Mouse (Mus musculus) neutrophil, adult 65 days (primary cell): ENCODE measurements around the gene Krt6b. TPM values are rescaled to one million over a fixed set of nuclear protein-coding genes. Genes with fewer than 3 reads are reported as not detected.

Experiments used
- total RNA-seq: library from RNA; stranded (reverse); gene quantifications from 2 replicates; pipeline ENCODE4 v1.2.4, GENCODE M21; 2023

The Krt6b gene
- total RNA-seq, result not detected in 2 replicates

DNA sequence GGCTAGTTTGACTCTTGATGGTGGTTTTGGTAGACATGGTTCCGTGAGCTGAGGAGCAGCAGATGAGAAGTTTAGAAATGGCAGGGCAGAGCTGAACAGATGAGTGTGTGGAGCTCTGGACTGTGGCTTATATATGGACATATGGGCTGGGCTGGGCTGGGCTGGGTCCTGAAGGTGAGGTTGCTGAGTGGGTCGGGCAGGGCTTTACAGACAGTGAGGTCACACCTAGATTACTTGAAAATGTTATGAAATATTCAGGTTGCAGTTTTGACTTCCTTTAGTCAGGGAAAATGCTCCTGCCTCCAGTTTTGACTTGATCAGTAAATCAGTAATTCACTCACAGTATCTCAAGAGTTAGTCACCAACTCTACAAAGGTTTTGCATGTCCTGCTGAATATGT, at the start of gene Krt6b:
Krt6b (minus strand) TSS at position 101 of the 400 bp plus-strand sequence.

DNA sequence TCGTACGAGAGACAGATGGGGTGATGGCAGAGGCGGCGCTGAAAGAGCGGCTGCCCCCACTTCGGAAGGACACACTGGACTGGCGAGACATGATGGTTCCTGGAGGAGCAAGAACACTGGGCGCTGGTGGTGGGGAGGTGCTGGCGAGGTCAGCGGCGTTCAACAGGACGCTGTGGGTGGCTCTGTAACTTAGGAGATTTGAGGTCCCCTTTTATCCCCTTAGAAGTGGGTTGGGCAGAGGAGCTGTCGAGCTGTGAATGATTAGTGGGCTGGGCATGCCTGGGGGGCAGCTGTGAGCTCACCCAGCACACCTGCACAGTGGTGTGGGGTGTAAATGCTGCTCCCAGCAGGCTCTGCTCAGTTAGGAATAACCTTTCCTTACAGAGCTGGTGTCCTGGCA, 32.6 kb upstream of the Krt6b start, which contains the start of gene Krt5:
Krt5 (minus strand) TSS at position 179 of the 400 bp plus-strand sequence.

DNA sequence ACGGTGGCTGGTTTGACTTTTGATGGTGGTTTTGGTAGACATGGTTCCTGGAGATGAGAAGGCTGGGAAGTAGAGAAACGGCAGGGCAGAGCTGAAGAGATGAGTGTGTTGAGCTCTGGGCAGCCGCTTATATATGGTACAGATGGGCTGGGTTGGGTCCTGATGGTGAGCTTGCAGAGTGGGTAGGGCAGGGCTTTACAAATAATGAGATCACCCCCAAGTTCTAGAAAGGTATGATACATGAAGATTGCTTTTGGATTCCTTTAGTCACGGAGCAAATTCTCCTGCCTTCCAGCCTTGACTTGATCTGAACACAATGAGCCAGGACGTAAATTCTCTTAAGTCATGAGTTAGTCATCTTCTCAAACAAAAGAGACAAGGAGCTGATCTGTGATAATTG, 14.1 kb upstream of the Krt6b start, which contains the start of gene Krt6a:
Krt6a (minus strand) TSS at position 101 of the 400 bp plus-strand sequence.

DNA sequence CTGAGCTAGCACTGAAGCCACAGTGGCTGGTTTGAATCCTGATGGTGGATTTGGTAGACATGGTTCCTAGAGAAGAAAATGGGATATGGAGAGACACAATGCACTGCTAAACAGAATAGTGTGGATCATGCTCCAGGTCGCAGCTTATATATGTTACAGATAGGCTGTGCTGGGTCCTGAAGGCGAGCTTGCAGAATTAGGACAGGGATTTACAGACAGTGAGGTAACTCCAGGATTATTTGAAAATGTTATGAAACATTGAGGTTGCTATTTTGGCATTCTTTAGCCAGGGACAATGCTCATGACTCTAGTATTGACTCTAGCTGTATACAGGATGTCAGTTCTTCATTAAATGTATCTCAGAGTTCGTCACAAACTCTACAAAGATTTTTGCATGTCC, 32.8 kb downstream of the Krt6b start, which contains the start of gene Gm5478:
Gm5478 (minus strand) TSS at position 101 of the 400 bp plus-strand sequence.

DNA sequence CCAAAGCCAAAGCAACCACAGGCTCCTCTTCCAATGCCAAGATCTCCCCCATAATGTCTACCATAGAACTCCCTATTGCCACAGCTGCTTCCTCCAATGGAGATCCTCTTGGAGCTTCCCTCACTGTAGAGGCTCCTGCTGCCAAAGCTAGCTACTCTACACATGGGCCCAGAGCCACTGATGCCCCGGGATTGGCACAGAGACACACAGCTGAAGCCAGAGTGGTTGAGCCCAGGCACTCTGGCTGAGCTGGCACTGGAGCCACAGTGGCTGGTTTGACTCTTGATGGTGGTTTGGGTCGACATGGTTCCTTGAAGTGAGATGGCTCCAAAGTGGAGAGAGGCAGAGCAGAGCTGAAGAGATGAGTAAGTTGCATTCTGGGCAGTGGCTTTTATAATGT, 52.2 kb downstream of the Krt6b start, which contains the start of gene Gm5414:
Gm5414 (minus strand) TSS at position 305 of the 400 bp plus-strand sequence.

Other genes with a start within 250 kb of the Krt6b start
- not detected in 2 replicates for gene Krt87, start 241.5 kb downstream of the Krt6b start, total RNA-seq
- gene Krt88, start 232.5 kb downstream of the Krt6b start, total RNA-seq, result not detected in 2 replicates
- gene Krt81, start 216.5 kb downstream of the Krt6b start, total RNA-seq, result 1.4 and 2.3 TPM in 2 replicates
- 5.2 and 6.9 TPM in 2 replicates for gene Krt86, start 206.8 kb downstream of the Krt6b start, total RNA-seq
- gene Krt83, start 188.8 kb downstream of the Krt6b start, total RNA-seq, result 23.8 and 25.8 TPM in 2 replicates
- not detected in 2 replicates for gene Gm49425, start 163.0 kb downstream of the Krt6b start, total RNA-seq
- gene Krt84, start 147.5 kb downstream of the Krt6b start, total RNA-seq, result not detected in 2 replicates
- gene Krt82, start 129.6 kb downstream of the Krt6b start, total RNA-seq, result 0.28 TPM in 1 of 2 replicates, not detected in the other
- 0.25 and 0.28 TPM in 2 replicates for gene Krt90, start 117.3 kb downstream of the Krt6b start, total RNA-seq
- gene Krt75, start 106.4 kb downstream of the Krt6b start, total RNA-seq, result 0.98 and 1.1 TPM in 2 replicates
- gene Gm5414, start 52.1 kb downstream of the Krt6b start, total RNA-seq, result not detected in 2 replicates
- gene Gm5478, start 32.9 kb downstream of the Krt6b start, total RNA-seq, result not detected in 2 replicates
- not detected in 2 replicates for gene Krt6a, start 14.0 kb upstream of the Krt6b start, total RNA-seq
- gene Krt5, start 32.6 kb upstream of the Krt6b start, total RNA-seq, result not detected in 2 replicates
- not detected in 2 replicates for gene Krt71, start 62.8 kb upstream of the Krt6b start, total RNA-seq
- not detected in 2 replicates for gene Krt72, start 106.2 kb upstream of the Krt6b start, total RNA-seq
- gene Krt73, start 122.1 kb upstream of the Krt6b start, total RNA-seq, result not detected in 2 replicates
- gene Krt2, start 137.9 kb upstream of the Krt6b start, total RNA-seq, result not detected in 2 replicates
- not detected in 2 replicates for gene Krt1, start 170.5 kb upstream of the Krt6b start, total RNA-seq
- gene Krt77, start 189.4 kb upstream of the Krt6b start, total RNA-seq, result not detected in 2 replicates
- not detected in 2 replicates for gene Krt76, start 212.6 kb upstream of the Krt6b start, total RNA-seq
- gene Krt4, start 244.4 kb upstream of the Krt6b start, total RNA-seq, result not detected in 2 replicates